Mouse (Mus musculus) thymus, postnatal 36 days (tissue): ENCODE results near the gene Mmp1b.
"Not testable (repeated sequence)": the region's sequence is repeated elsewhere in the genome, so short reads cannot be mapped to it uniquely, and the experiment has no call there.

Experiments used
- DNase-seq, 2 experiments: peaks; one replicate each; pipeline ENCODE4 v3.0.0; 2022; ENCODE audit warnings: mixed read lengths in 2 of 2

Mmp1b gene

DNA sequence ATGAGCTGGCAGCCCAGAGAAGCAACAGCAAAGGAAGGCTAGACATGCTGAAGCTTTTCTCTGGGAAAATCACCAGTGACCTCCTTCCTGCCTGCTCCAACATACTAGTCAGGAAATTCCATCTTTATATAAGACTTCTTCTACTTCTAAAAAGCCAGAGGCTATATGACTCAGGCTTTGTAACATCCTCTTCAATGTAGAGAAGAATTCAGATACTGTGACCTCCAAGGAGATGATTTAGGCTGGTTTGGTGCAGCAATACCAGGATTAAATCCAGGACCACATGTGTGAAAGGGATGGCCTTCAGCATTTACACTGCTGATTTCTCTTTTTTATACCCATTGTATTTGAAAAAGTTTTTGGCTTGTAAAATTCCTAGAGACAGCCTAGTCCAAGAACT is at the start of gene Mmp1b:
Gene Mmp1b, minus strand, starts transcription at position 101 of the 400 bp plus-strand sequence.
- no peak for DNase-seq

GRCm38 (mm10) chr9:7396556-7396955 is 8.7 kb upstream of the Mmp1b start:
- not testable (repeated sequence) for DNase-seq

GRCm38 (mm10) chr9:7354535-7354934 is 33.3 kb downstream of the Mmp1b start:
- DNase-seq = no peak

DNA sequence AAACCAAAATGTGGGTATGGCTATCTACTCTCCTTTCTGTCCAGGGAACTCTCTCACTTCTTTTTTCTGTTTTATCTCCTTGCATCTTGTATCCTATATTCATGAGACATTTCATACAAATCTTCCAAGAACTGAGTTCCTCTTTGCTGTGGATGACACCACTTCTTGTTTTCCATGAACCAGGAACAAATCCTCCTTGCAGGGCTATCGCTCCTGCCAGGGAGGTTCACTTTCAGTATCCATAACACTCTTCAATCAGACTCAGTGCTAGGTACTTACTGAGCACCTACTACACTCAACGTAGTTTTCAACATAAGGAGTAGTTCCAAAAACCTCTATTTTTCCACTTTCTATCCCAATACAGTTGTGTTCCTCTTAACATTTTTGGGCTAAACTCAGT is 42.3 kb downstream of the Mmp1b start:
- DNase-seq = no peak

GRCm38 (mm10) chr9:7344107-7344506 is 43.7 kb downstream of the Mmp1b start, which contains the start of gene Mmp12:
TSS of gene Mmp12 (plus strand) at chr9:7344381.
- DNase-seq = no peak

GRCm38 (mm10) chr9:7336740-7337483 is 50.9 kb downstream of the Mmp1b start:
- DNase-seq = no peak

GRCm38 (mm10) chr9:7335766-7336680 is 51.8 kb downstream of the Mmp1b start:
- no peak for DNase-seq

DNA sequence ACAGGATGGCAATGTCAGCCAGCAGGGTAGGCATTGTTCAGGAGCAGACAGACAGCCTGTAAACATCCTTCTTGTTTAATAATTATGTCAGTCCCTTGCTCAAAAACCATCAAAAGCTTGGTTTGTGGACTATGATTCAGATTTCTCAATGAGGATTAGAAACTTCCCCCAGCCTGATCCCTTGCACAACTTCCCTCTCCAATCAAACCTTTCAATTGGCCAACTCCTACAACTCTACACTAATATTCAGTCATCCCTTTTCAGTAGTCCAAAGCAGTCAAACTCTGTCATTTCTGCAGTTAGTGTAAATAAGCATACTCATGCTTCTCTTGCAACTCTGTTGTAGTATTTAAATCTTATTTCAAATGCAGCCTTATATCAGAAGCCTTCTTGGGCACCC is 56.0 kb downstream of the Mmp1b start:
- DNase-seq = no peak
